Mouse (Mus musculus) ES-Bruce4 (cell line): ENCODE results near the gene Fam222b. TPM values are rescaled to one million over a fixed set of nuclear protein-coding genes. Genes with fewer than 3 reads are reported as not detected.

Experiments
- H3K27ac ChIP-seq: 2 replicates; pipeline ENCODE4 v1.5.1; 2012; ENCODE audit warnings: low read length, inconsistent platforms; ENCODE audit not compliant: insufficient read depth
- H3K27me3 ChIP-seq: 2 replicates; pipeline ENCODE4 v1.6.1; 2012; ENCODE audit warnings: mild to moderate bottlenecking, low read length, inconsistent platforms; ENCODE audit not compliant: control insufficient read depth, poor library complexity, insufficient read depth, severe bottlenecking
- H3K36me3 ChIP-seq: 2 replicates; pipeline ENCODE4 v1.6.1; 2012; ENCODE audit warnings: inconsistent platforms, mild to moderate bottlenecking, low read length, moderate library complexity; ENCODE audit not compliant: control insufficient read depth, poor library complexity, insufficient read depth, severe bottlenecking
- H3K4me1 ChIP-seq: one replicate; pipeline ENCODE4 v1.8.1; 2011; ENCODE audit warnings: low read length; ENCODE audit not compliant: control insufficient read depth, insufficient read depth
- H3K4me3 ChIP-seq: 2 replicates; pipeline ENCODE4 v1.5.1; 2011; ENCODE audit warnings: low read depth, mild to moderate bottlenecking, low read length
- H3K9ac ChIP-seq: 2 replicates; pipeline ENCODE4 v1.6.1; 2012; ENCODE audit warnings: low read depth, mild to moderate bottlenecking, inconsistent platforms; ENCODE audit not compliant: poor library complexity, severe bottlenecking
- H3K9me3 ChIP-seq: replicated peaks from 2 replicates; pipeline ENCODE4 v1.6.1; 2012; ENCODE audit warnings: mild to moderate bottlenecking, low read length, inconsistent platforms; ENCODE audit not compliant: control insufficient read depth, poor library complexity, insufficient read depth, severe bottlenecking
- CTCF ChIP-seq: IDR thresholded peaks from one replicate; pipeline ENCODE4 v1.8.1; 2011; ENCODE audit warnings: low read depth, low read length
- EP300 ChIP-seq: IDR thresholded peaks from 2 replicates; pipeline ENCODE4 v1.6.1; 2011; ENCODE audit warnings: low read depth, low read length; ENCODE audit not compliant: insufficient read depth
- POLR2A ChIP-seq: IDR thresholded peaks from one replicate; pipeline ENCODE4 v1.8.1; 2011; ENCODE audit warnings: low read length; ENCODE audit not compliant: insufficient read depth
- polyA plus RNA-seq: library from polyadenylated mRNA; stranded (reverse); fragments of >200 nt; gene quantifications from 2 replicates; pipeline ENCODE4 v1.2.4, GENCODE M21; 2011; ENCODE audit warnings: low read depth; ENCODE audit not compliant: missing spikeins, insufficient read depth, insufficient read length

The Fam222b gene
- polyA plus RNA-seq, 1 experiment = 17.5 TPM

- H3K9me3 ChIP-seq = no peaks in the 10 kb centered on the region
- H3K4me3 ChIP-seq = no peak overlapping the region
- TF ChIP-seq POLR2A = no peak
These were observed 2.6 kb downstream of the Fam222b start for GRCm38 (mm10) chr11:78097077-78097476.

GRCm38 (mm10) chr11:78100746-78101145 is 6.3 kb downstream of the Fam222b start:
- Histone ChIP-seq H3K4me3 (no peak overlapping the region), H3K4me1 (no peaks in the 10 kb centered on the region), H3K9ac (no peak overlapping the region), H3K36me3 (0 out of 2 replicates have a peak, but pooled peaks cover 2% of the 10 kb centered on the region), H3K9me3 (no peaks in the 10 kb centered on the region), H3K27ac (no peak overlapping the region), H3K27me3 (no peaks in the 10 kb centered on the region)
- no peak for TF ChIP-seq POLR2A

More at GRCm38 (mm10) chr11:78097077-78097476, 2.6 kb downstream of the Fam222b start:
- no peaks in the 10 kb centered on the region for H3K27me3 ChIP-seq
- H3K36me3 ChIP-seq = no peaks in the 10 kb centered on the region
- H3K4me1 ChIP-seq = no peaks in the 10 kb centered on the region
- peak overlapping the region; percentile 9; the same call in 1 of the 2 replicates for H3K27ac ChIP-seq
- H3K9ac ChIP-seq = no peak overlapping the region

GRCm38 (mm10) chr11:78102142-78102541 is 7.7 kb downstream of the Fam222b start:
- H3K36me3 ChIP-seq = 0 out of 2 replicates have a peak, but pooled peaks cover 2% of the 10 kb centered on the region

GRCm38 (mm10) chr11:78102958-78103747 is 8.7 kb downstream of the Fam222b start:
- no peaks in the 10 kb centered on the region for H3K9me3 ChIP-seq
- no peak overlapping the region for H3K4me3 ChIP-seq
- H3K36me3 ChIP-seq = 0 out of 2 replicates have a peak, but pooled peaks cover 2% of the 10 kb centered on the region

More at GRCm38 (mm10) chr11:78102142-78102541, 7.7 kb downstream of the Fam222b start:
- H3K27me3 ChIP-seq = no peaks in the 10 kb centered on the region
- no peak overlapping the region for H3K4me3 ChIP-seq
- no peak overlapping the region for H3K27ac ChIP-seq
- no peaks in the 10 kb centered on the region for H3K4me1 ChIP-seq
- no peaks in the 10 kb centered on the region for H3K9me3 ChIP-seq
- H3K9ac ChIP-seq = no peak overlapping the region
- no peak for TF ChIP-seq CTCF

GRCm38 (mm10) chr11:78104501-78104900 is 10.0 kb downstream of the Fam222b start:
- Histone ChIP-seq H3K9ac (no peak overlapping the region), H3K36me3 (0 out of 2 replicates have a peak, but pooled peaks cover 2% of the 10 kb centered on the region), H3K9me3 (no peaks in the 10 kb centered on the region), H3K4me3 (no peak overlapping the region), H3K27ac (no peak overlapping the region), H3K27me3 (no peaks in the 10 kb centered on the region), H3K4me1 (no peaks in the 10 kb centered on the region)
- TF ChIP-seq CTCF (no peak), POLR2A (no peak), EP300 (no peak)

More at GRCm38 (mm10) chr11:78102958-78103747, 8.7 kb downstream of the Fam222b start:
- H3K27ac ChIP-seq = no peak overlapping the region
- no peaks in the 10 kb centered on the region for H3K27me3 ChIP-seq
- no peaks in the 10 kb centered on the region for H3K4me1 ChIP-seq
- H3K9ac ChIP-seq = no peak overlapping the region
- no peak for TF ChIP-seq CTCF
- no peak for TF ChIP-seq POLR2A
- no peak for TF ChIP-seq EP300

GRCm38 (mm10) chr11:78113616-78114015 is 19.2 kb downstream of the Fam222b start:
- TF ChIP-seq POLR2A (no peak), CTCF (no peak), EP300 (no peak)
- no peaks in the 10 kb centered on the region for H3K36me3 ChIP-seq
- H3K9me3 ChIP-seq = no peaks in the 10 kb centered on the region
- no peaks in the 10 kb centered on the region for H3K27me3 ChIP-seq
- no peak overlapping the region for H3K27ac ChIP-seq
- peaks cover 1% of the 10 kb centered on the region for H3K4me1 ChIP-seq
- H3K4me3 ChIP-seq = no peak overlapping the region
- H3K9ac ChIP-seq = no peak overlapping the region
